Mouse (Mus musculus): ENCODE data around the gene Cyp2r1.
"Not testable (repeated sequence)": the region's sequence is repeated elsewhere in the genome, so short reads cannot be mapped to it uniquely, and the experiment has no call there.

Gene Cyp2r1

DNA sequence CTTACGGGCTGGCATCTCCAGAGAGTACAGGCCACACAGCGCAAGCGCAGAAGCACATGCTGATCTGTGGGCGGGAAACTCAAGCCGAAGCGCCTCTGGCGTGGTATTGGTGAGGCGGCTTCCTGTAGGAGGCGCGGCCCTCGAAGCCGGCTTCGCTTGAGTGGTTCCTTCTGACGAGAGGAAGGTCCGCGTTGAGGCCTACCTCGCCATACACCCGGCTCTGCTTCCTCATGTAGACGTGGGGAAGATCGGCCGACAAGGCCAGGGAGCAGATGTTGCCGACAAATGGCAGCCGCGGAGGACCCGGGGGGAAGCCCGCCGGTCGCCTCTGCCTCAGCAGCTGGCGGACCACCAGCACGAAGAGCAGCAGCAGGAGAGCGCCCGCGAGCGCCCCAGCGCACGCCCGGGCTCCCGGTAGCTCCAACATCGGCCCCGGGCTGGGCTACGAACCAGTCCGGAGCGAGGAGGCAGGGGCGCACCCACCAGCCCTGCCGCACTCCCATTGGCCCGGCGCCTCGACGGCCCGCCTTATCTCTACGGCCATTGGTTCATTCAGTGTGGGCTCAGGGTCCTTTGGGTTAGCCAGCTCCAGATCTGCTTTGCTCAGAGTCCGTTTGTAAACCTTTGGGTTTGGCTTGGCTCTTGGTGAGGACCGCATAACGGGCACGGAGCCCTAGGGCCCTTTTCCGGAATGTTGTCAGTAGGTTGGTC lies at the start of gene Cyp2r1:
Gene Cyp2r1 (minus strand): TSS at position 442 of the 711 bp plus-strand sequence.
- peak; percentile 68 to 79 for DNase-seq (ENCODE audit: low spot score in 2 of 2)

DNA sequence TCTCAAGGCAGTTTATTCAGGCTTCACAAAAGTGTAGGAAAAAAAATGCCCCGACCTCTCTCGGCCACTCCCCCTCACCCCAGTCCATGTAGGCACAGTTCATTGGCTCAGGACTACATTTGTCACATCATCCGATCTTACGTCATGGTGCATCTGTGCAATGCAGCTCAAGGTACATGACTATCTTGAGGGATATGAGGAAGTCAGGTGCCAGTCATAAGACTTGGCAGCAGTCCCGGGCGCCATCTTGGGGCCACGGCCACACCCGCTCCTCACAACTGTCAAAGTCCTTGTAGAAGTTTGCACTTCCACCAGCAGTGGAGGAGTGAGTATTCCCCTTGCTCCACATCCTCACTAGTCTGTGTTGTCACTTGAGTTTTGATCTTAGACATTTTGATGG lies 31.6 kb upstream of the Cyp2r1 start:
- DNase-seq (ENCODE audit: low spot score in 2 of 2): not testable (repeated sequence)

DNA sequence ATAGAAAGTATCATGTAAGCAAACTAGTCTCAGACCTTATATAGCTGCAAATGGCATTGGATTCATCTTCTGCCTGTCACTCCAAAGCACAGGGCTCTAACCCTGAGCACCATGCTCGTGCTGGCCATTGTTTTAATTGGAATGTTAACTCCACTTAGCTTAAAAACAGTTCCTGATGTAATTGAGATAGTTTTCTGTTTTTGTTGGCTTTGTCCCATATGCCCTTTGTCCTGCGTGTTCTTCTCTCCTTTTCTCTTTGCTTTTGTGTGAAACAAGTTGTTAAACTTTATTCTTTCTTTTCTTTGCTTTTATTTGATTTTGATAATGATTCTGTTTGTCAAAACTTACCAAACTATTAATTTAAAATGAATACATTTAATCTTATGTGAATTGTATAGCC lies 19.7 kb upstream of the Cyp2r1 start:
- DNase-seq (ENCODE audit: low spot score in 2 of 2): no peak

DNA sequence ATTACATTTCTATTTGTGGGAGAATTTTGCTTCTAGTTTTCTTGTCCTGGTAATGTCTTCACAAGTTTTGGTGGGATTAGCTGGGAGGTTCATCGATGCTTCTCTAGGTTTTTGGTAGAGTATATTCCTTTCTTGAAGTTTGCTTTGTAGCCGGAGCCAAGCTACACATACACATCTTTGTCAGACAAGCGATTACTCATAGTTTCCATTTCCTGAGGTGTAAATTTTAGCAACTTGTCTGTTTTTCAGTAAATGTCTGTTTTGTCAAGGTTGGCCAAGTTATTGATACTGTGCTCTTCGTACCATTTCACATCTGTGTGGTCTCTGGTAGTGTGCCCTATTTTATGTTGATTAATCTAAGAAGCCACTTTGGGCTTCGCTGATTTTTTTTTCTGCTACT lies 18.4 kb upstream of the Cyp2r1 start:
- DNase-seq (ENCODE audit: low spot score in 2 of 2): no peak

DNA sequence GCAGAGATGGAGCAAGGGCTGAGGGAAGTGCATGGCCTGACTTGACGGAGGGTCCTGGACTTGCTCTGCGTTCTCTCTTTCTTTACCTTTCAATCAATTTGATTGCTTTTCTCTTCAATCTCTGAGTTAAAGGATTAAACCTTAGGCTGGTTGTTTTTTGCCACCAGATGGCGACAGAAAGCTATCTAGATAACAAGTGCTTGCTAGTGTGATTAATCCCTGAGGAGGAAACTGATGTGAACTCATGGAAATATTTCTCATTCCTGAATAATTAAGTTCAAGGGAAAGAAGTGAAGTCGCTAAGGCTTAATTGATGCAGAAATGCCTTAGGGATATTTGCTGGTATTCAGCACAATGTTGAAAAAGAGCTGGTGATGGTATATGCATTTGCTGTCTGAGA lies 17.7 kb upstream of the Cyp2r1 start:
- peak in 1 of 2 experiments; percentile 17 for DNase-seq (ENCODE audit: low spot score in 2 of 2)

DNA sequence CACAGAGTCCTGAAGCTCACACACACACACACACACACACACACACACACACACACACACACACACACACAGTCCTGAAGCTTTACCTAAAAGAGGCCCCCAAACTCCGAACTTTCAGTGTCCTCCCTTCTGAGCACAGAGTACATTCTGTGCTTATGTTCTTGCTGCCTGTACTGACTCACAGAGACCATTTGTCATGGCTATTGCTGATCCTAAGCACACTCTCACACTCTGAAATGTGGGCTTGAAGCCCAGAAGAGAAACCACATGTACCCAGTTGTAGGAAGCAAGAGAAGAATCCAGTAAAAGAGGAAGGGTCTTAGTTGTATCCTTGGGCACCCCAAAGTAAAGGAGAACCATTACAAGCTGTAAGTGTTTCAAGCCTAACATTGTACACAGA lies 14.9 kb upstream of the Cyp2r1 start:
- DNase-seq (ENCODE audit: low spot score in 2 of 2): no peak

DNA sequence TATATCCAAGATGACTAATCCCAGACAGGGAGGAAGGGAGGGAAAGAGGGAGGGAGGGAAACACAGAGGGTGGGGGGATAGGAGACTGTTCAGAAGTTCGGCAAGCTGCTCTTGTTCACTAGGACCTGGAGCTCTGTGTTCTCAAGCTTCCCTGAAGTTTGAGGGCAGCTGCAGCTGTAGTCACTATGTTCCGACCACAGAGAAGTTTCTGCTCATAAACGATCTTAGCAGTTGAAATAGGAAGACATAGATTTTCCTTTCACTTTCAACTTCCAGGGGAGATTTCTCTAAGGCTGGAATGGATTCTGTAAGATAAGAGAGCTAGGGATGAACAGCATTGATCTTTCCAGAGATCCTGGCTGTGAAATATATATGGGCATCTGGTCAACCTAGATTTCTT lies 14.2 kb upstream of the Cyp2r1 start:
- no peak for DNase-seq (ENCODE audit: low spot score in 2 of 2)

DNA sequence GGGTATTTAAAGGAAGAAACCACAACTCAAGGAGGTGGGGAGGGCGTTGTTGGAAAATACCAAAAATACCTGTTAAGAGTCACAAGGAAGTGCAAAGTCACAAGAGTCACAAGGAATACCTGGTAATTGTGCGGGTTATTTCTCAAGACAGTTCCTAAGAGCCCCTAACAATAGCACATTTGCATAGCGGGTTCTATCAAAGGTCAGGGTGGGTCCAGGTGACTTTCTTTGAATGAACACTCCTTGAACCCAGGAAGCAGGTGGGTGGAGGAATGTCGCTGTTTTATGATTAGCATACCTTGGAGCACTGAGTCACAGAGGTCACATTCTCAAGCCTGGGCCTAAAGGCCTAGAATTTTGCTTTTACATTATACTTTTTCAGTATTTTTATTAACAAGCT lies 11.1 kb upstream of the Cyp2r1 start:
- DNase-seq (ENCODE audit: low spot score in 2 of 2): not testable (repeated sequence)

DNA sequence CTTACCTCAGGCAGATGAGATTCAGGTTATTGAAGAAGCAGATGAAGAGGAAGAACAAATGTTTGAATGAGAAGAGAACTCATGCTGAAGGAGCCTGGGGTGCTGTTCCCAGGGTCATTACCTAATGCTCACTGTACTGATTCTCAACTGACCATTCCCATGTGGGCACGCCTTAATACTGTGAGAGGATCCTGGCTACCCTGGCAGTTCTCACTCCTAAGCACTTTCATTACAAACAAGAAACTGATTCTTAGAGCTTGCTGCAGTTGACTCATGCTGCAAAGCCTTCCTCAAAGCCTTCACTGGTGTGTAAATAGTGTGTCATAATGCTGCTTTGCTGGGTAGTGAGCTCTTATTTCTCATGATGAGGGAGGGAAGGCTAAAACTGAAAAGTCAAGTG lies 26.6 kb downstream of the Cyp2r1 start:
- no peak for DNase-seq (ENCODE audit: low spot score in 2 of 2)

DNA sequence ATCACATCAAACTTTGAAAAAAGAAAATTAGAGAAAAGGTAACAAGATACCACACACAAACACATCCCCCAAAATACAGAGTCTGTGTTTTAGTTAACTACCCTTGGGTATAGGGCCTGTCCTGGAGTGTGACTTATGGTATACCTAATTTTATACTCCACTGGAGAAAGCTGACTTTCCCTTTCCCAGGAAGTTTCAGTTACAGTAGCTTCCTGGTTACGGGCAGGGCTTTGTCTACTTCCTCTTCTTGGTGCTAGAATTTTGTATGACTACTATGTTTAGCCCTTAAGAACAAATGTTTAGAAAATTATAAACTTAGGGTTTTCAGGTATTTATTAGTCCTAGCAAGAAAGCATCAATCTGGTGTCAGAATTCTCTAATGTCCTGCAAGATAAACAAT lies 36.5 kb downstream of the Cyp2r1 start:
- DNase-seq (ENCODE audit: low spot score in 2 of 2): no peak

DNA sequence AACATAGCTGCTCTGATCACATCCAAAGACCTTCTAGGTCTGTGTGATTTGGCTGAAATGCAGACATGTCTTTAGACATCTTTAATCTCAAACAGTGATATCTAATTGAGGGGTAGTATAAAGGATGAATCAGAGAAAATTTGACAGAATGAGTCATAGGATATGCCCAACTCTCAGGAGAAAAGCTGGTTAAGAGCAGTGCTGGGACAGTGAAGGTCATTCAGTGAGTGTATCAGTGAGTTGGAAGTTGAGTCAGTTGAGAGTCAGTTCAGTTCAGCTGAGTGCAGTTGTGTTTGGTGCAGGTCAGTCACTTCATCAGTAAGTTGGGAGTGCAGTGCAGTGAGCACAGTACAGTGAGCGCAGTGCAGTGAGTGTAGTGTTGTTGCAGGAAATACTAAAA lies 42.6 kb downstream of the Cyp2r1 start:
- no peak for DNase-seq (ENCODE audit: low spot score in 2 of 2)

DNA sequence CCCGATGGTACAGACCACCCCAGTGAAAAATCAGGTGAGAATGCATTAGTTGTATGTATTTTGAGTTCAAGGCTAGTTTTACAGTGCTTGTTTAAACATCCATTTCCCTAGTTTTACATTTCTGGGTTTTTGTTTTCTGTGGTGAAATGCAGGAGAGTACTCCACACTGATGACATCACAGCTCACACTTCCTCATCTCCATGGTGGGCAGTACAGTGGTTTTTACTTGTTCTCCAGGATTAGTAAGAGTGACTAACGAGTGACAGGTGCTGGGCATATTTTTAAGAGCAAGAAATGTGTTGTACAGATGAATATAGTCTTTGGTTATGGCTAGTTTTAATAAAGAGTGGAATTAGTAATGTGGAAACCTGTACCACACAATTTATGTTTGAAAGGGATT lies 53.9 kb downstream of the Cyp2r1 start:
- no peak for DNase-seq (ENCODE audit: low spot score in 2 of 2)

Measured in spleen, postnatal 14 days (tissue).